In the genomic region with DNA sequence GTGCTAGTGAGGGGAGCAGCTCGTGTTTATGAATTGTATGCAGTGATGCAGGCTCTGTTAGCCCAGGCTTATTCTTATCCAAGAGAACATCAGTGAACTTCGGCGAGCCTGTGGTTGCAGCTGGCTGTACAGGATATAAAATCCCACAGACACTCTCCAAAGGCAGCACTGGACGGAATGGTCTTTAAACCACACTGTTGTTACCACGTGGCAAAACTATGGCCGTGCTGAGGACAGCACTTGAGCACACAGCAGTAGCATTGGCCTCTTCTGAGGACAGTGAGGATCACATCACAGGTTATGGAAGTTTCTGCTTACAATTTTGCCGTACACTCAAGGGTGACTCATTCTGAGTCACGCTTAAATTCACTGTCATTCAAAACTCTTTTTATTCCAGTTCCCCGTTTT, we compare ENCODE assay signal across 11 mouse cellular contexts. TPM values are rescaled to one million over a fixed set of nuclear protein-coding genes. Genes with fewer than 3 reads are reported as not detected.
DNase-seq lines count a peak whose midpoint lies in the region; ATAC-seq and TF ChIP-seq lines count a peak whose summit lies in the region.
"Had no signal": no experiment of that assay in that cellular context is flagged by ENCODE, and none has a peak within 500 bp of the region (broad histone marks: within the 10 kb centered on the region; RNA-seq: fewer than 3 reads in every experiment).

No protein-coding gene starts in this region.

- H3K9ac ChIP-seq in forebrain, embryonic 11.5 days (ENCODE audit: low read length), result no peak overlapping the region
- H3K9ac ChIP-seq: heart, embryonic 15.5 days had no signal

- no peak overlapping the region for H3K4me3 ChIP-seq in layer of hippocampus, adult 2 months
- no peak overlapping the region for H3K4me3 ChIP-seq in forebrain, embryonic 11.5 days (ENCODE audit: low read depth, low read length)
- H3K4me3 ChIP-seq: heart, embryonic 15.5 days had no signal

- H3K4me2 ChIP-seq in forebrain, embryonic 11.5 days (ENCODE audit: low read depth, low read length, severe bottlenecking), result no peak overlapping the region
- H3K4me2 ChIP-seq: heart, embryonic 15.5 days had no signal

- peak in 1 of 2 experiments; percentile 7 for DNase-seq in layer of hippocampus, adult 2 months (ENCODE audit: low spot score in 2 of 2)
- no peak for DNase-seq in layer of hippocampus, adult 9-11 months
- DNase-seq in MEL-GATA-1-ER (ENCODE audit: extremely low read depth, low read depth), result peak; percentile 39
- DNase-seq in ovary, postnatal 36 days (ENCODE audit: low spot score), result no peak
- no peak for DNase-seq in forebrain, embryonic 11.5 days (ENCODE audit: low spot score)
- no peak for DNase-seq in testis, postnatal 10 days (ENCODE audit: low spot score)
- DNase-seq: cerebellum, postnatal 14 days; left cerebral cortex, postnatal 4 days had no signal

- no peaks in the 10 kb centered on the region for H3K9me3 ChIP-seq in forebrain, embryonic 11.5 days (ENCODE audit: control insufficient read depth, low read length)
- H3K9me3 ChIP-seq: heart, embryonic 15.5 days had no signal

- 80% methylated on average over 9 of the region's 9 CpGs for WGBS in forebrain, embryonic 11.5 days

- ATAC-seq in erythroblast, adult 5-6 weeks (replicated peaks; ENCODE audit: low FRiP score, poor library complexity, severe bottlenecking), result peak; percentile 50; the same call in 1 of the 2 replicates
- ATAC-seq in megakaryocyte, adult 5-6 weeks (ENCODE audit: poor library complexity, severe bottlenecking), result peak; percentile 41
- no peak for ATAC-seq in forebrain, embryonic 11.5 days (replicated peaks; ENCODE audit: low FRiP score)

- H3K4me1 ChIP-seq in forebrain, embryonic 11.5 days (replicated peaks; ENCODE audit: control insufficient read depth, insufficient read depth, low read length), result no peaks in the 10 kb centered on the region

- TF ChIP-seq CTCF in layer of hippocampus, adult 2 months (conservative IDR thresholded peaks at IDR 0.05), result no peak

- H3K27ac ChIP-seq in layer of hippocampus, adult 2 months, result peak overlapping the region; percentile 71
- H3K27ac ChIP-seq in forebrain, embryonic 11.5 days (ENCODE audit: low read depth, low read length), result no peak overlapping the region
- H3K27ac ChIP-seq: heart, embryonic 15.5 days had no signal

- no peaks in the 10 kb centered on the region for H3K27me3 ChIP-seq in forebrain, embryonic 11.5 days (ENCODE audit: control insufficient read depth, insufficient read depth, low read length)
- H3K27me3 ChIP-seq: heart, embryonic 15.5 days had no signal

- no peaks in the 10 kb centered on the region for H3K36me3 ChIP-seq in forebrain, embryonic 11.5 days (ENCODE audit: control insufficient read depth, insufficient read depth, low read length)
- H3K36me3 ChIP-seq: heart, embryonic 15.5 days had no signal

RNA-seq across cellular contexts. Expression of a gene that starts 44.1 kb away (rescaled TPM):
- total RNA-seq in layer of hippocampus, adult 2 months (2021), result 10 to 100 TPM; 13.1 to 13.5 TPM
- total RNA-seq in erythroblast, adult 5-6 weeks (2015; ENCODE audit: low replicate concordance), result 5.0 and 5.8 TPM in 2 replicates
- total RNA-seq in erythroblast, adult 5-6 weeks (2017; ENCODE audit: low replicate concordance), result 6.5 and 17.1 TPM in 2 replicates
- 7.3 and 8.2 TPM in 2 replicates for total RNA-seq in megakaryocyte, adult 5-6 weeks (2015)
- total RNA-seq in megakaryocyte, adult 5-6 weeks (2017), result 6.1 and 7.2 TPM in 2 replicates
- 12.8 and 18.3 TPM in 2 replicates for polyA plus RNA-seq in forebrain, embryonic 11.5 days (2014; fragmentation: Nextera tagmentation; extraction: Ambion mirVana)
